Comparison of ENCODE assay signal across 8 mouse cellular contexts in the genomic region with DNA sequence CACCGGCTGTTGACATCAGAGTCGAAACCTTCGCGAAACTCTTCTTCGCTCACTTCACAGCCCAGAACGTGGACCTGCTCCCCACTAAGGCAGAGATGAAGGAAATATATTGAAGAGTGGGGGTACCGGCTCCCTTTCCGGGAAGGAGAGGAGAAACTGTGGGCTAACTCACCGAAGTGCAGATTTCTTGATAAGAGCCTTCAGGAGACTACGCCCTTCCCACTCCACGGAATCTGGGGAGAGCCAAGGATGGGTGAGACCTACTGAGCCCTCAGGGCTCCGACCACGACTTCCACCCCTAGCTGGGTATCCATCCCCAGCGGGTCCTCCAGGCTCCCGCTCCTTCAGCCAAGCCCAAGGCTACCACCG. TPM values are rescaled to one million over a fixed set of nuclear protein-coding genes. Genes with fewer than 3 reads are reported as not detected.
DNase-seq lines count a peak whose midpoint lies in the region; ATAC-seq and TF ChIP-seq lines count a peak whose summit lies in the region.

No protein-coding gene starts in this region.

- ATAC-seq in forebrain, embryonic 11.5 days (replicated peaks; ENCODE audit: low FRiP score), result no peak
- ATAC-seq in liver, embryonic 13.5 days (ENCODE audit: low read depth), result peak; percentile 30

- peak overlapping the region; percentile 93 for H3K4me2 ChIP-seq in forebrain, embryonic 11.5 days (ENCODE audit: low read depth, low read length, severe bottlenecking)
- peak overlapping the region; percentile 95 for H3K4me2 ChIP-seq in liver, embryonic 13.5 days

- H3K9me3 ChIP-seq in forebrain, embryonic 11.5 days (ENCODE audit: control insufficient read depth, low read length), result no peaks in the 10 kb centered on the region
- H3K9me3 ChIP-seq in liver, embryonic 13.5 days (replicated peaks), result no peaks in the 10 kb centered on the region

- no peak for TF ChIP-seq CTCF in heart, adult 2 months (IDR thresholded peaks at IDR 0.05)
- TF ChIP-seq CTCF in C2C12 (IDR thresholded peaks at IDR 0.05; ENCODE audit: control insufficient read depth, insufficient read depth, insufficient read length), result no peak

- WGBS in heart, adult 2 months, result 3% methylated on average over 16 of the region's 16 CpGs
- WGBS in forebrain, embryonic 11.5 days, result 5% methylated on average over 16 of the region's 16 CpGs
- 1% methylated on average over 16 of the region's 16 CpGs for WGBS in liver, embryonic 13.5 days (ENCODE audit: insufficient replicate concordance)

- H3K4me1 ChIP-seq in heart, adult 2 months (ENCODE audit: control insufficient read depth, insufficient read depth, low read length), result peaks cover 5% of the 10 kb centered on the region
- peaks cover 16% of the 10 kb centered on the region for H3K4me1 ChIP-seq in forebrain, embryonic 11.5 days (replicated peaks; ENCODE audit: control insufficient read depth, insufficient read depth, low read length)
- H3K4me1 ChIP-seq in liver, embryonic 13.5 days (replicated peaks), result peaks cover 36% of the 10 kb centered on the region

- peaks cover 3% of the 10 kb centered on the region for H3K36me3 ChIP-seq in heart, adult 2 months (ENCODE audit: control insufficient read depth, insufficient read depth, low read length)
- H3K36me3 ChIP-seq in C2C12 (ENCODE audit: control insufficient read depth, insufficient read depth), result peaks cover 55% of the 10 kb centered on the region
- H3K36me3 ChIP-seq in forebrain, embryonic 11.5 days (ENCODE audit: control insufficient read depth, insufficient read depth, low read length), result peaks cover 5% of the 10 kb centered on the region
- H3K36me3 ChIP-seq in liver, embryonic 13.5 days, result peaks cover 48% of the 10 kb centered on the region

- H3K27me3 ChIP-seq in heart, adult 2 months (ENCODE audit: control insufficient read depth, insufficient read depth, low read length), result no peaks in the 10 kb centered on the region
- no peaks in the 10 kb centered on the region for H3K27me3 ChIP-seq in C2C12 (ENCODE audit: control insufficient read depth, insufficient read depth, insufficient read length)
- H3K27me3 ChIP-seq in forebrain, embryonic 11.5 days (ENCODE audit: control insufficient read depth, insufficient read depth, low read length), result no peaks in the 10 kb centered on the region
- no peaks in the 10 kb centered on the region for H3K27me3 ChIP-seq in liver, embryonic 13.5 days

- TF ChIP-seq POLR2A in heart, adult 2 months (IDR thresholded peaks at IDR 0.05; ENCODE audit: insufficient read depth, low read depth, low read length), result no peak

- peak overlapping the region; percentile 90 for H3ac ChIP-seq in C2C12 (ENCODE audit: control insufficient read depth, insufficient read length, low read depth)

- H3K27ac ChIP-seq in heart, adult 2 months, result peak overlapping the region; percentile 90
- H3K27ac ChIP-seq in forebrain, embryonic 11.5 days (ENCODE audit: low read depth, low read length), result peak overlapping the region; percentile 99
- H3K27ac ChIP-seq in liver, embryonic 13.5 days, result peak overlapping the region; percentile 98

- no peak for TF ChIP-seq EP300 in heart, adult 2 months (IDR thresholded peaks at IDR 0.05; ENCODE audit: insufficient read depth, low read depth, low read length)

- peaks cover 61% of the 10 kb centered on the region for H3K79me3 ChIP-seq in C2C12 (ENCODE audit: low read depth)

- H3K79me2 ChIP-seq in heart, adult 2 months (replicated peaks; ENCODE audit: control insufficient read depth, insufficient read depth, low read length), result 0 out of 2 replicates have a peak, but pooled peaks cover 1% of the 10 kb centered on the region
- H3K79me2 ChIP-seq in C2C12 (ENCODE audit: control insufficient read depth, insufficient read depth), result peaks cover 70% of the 10 kb centered on the region

- peak overlapping the region; percentile 62 for H3K9ac ChIP-seq in heart, adult 2 months (ENCODE audit: low read depth, low read length)
- peak overlapping the region; percentile 91 for H3K9ac ChIP-seq in forebrain, embryonic 11.5 days (ENCODE audit: low read length)
- peak overlapping the region; percentile 99 for H3K9ac ChIP-seq in liver, embryonic 13.5 days

- DNase-seq in heart, adult 2 months, result no peak
- DNase-seq in heart, adult 18-20 months, result no peak
- DNase-seq in forebrain, embryonic 11.5 days (ENCODE audit: low spot score), result no peak
- DNase-seq in liver, embryonic 13.5 days, result no peak
- DNase-seq in urinary bladder, postnatal 4 days (ENCODE audit: low spot score in 2 of 2), result no peak
- no peak for DNase-seq in layer of hippocampus, postnatal 10 days (ENCODE audit: low spot score in 2 of 2)
- no peak for DNase-seq in spleen, adult 18-20 months

- H3K4me3 ChIP-seq in heart, adult 2 months, result peak overlapping the region; percentile 85
- peak overlapping the region; percentile 94 for H3K4me3 ChIP-seq in C2C12 (ENCODE audit: insufficient read depth, poor library complexity, severe bottlenecking)
- peak overlapping the region; percentile 89 for H3K4me3 ChIP-seq in forebrain, embryonic 11.5 days (ENCODE audit: low read depth, low read length)
- peak overlapping the region; percentile 99 for H3K4me3 ChIP-seq in liver, embryonic 13.5 days (replicated peaks)

- intact Hi-C loops in heart, adult 2 months (cut with DNase I), result loop anchor here (2.0 kb wide), 1 partner anchor 15 kb away; a partner anchor contains a TSS

TF ChIP-seq in C2C12, 6 proteins besides CTCF, POLR2A, EP300 and RAD21:
- no peak for TF ChIP-seq MYOD1 (IDR thresholded peaks at IDR 0.05; ENCODE audit: control insufficient read depth, insufficient read length, low read depth)
- no peak for TF ChIP-seq MYOG (IDR thresholded peaks at IDR 0.05; ENCODE audit: control insufficient read depth, extremely low read depth, insufficient read length)
- TF ChIP-seq FOSL1 (IDR thresholded peaks at IDR 0.05; ENCODE audit: insufficient read depth, low read length, poor library complexity, severe bottlenecking), result no peak
- no peak for TF ChIP-seq USF1 (IDR thresholded peaks at IDR 0.05; ENCODE audit: low read depth)
- no peak for TF ChIP-seq MAX (IDR thresholded peaks at IDR 0.05)
- no peak for TF ChIP-seq CEBPB (IDR thresholded peaks at IDR 0.05; ENCODE audit: low read depth)

RNA-seq across cellular contexts. Expression of a gene that starts 1.1 kb away (rescaled TPM):
- 100 to 1,000 TPM; 143 to 144 TPM for total RNA-seq in heart, adult 2 months (2021)
- polyA plus RNA-seq in heart, adult 2 months (2012; rRNA removed), result 138 and 190 TPM in 2 replicates
- 100 to 1,000 TPM; 130 to 144 TPM for total RNA-seq in heart, adult 18-20 months (2021)
- polyA plus RNA-seq in C2C12 (2012; fragmentation: generic; extraction: Trizol), result 141 TPM
- 20.4 and 28.0 TPM in 2 replicates for polyA plus RNA-seq in forebrain, embryonic 11.5 days (2014; fragmentation: Nextera tagmentation; extraction: Ambion mirVana)
- polyA plus RNA-seq in liver, embryonic 13.5 days (2015; fragmentation: Nextera tagmentation; extraction: Ambion mirVana), result 8.7 and 10.1 TPM in 2 replicates
- 100 to 1,000 TPM; 101 to 105 TPM for total RNA-seq in layer of hippocampus, postnatal 10 days (2021)

RNA-seq across cellular contexts. Expression of a gene that starts 2.5 kb away (rescaled TPM):
- total RNA-seq in heart, adult 2 months (2021), result 10 to 100 TPM; 39.0 to 42.2 TPM
- 61.6 and 78.5 TPM in 2 replicates for polyA plus RNA-seq in heart, adult 2 months (2012; rRNA removed)
- 10 to 100 TPM; 46.2 to 53.1 TPM for total RNA-seq in heart, adult 18-20 months (2021)
- 111 TPM for polyA plus RNA-seq in C2C12 (2012; fragmentation: generic; extraction: Trizol)
- polyA plus RNA-seq in forebrain, embryonic 11.5 days (2014; fragmentation: Nextera tagmentation; extraction: Ambion mirVana), result 144 and 156 TPM in 2 replicates
- polyA plus RNA-seq in liver, embryonic 13.5 days (2015; fragmentation: Nextera tagmentation; extraction: Ambion mirVana), result 84.9 and 86.9 TPM in 2 replicates
- total RNA-seq in layer of hippocampus, postnatal 10 days (2021), result 10 to 100 TPM; 98.0 to 99.5 TPM

RNA-seq across cellular contexts. Expression of a gene that starts 11.1 kb away (rescaled TPM):
- 100 to 1,000 TPM; 284 to 340 TPM for total RNA-seq in heart, adult 2 months (2021)
- polyA plus RNA-seq in heart, adult 2 months (2012; rRNA removed), result 469 and 750 TPM in 2 replicates
- 100 to 1,000 TPM; 285 to 320 TPM for total RNA-seq in heart, adult 18-20 months (2021)
- polyA plus RNA-seq in C2C12 (2012; fragmentation: generic; extraction: Trizol), result 362 TPM
- 472 and 477 TPM in 2 replicates for polyA plus RNA-seq in forebrain, embryonic 11.5 days (2014; fragmentation: Nextera tagmentation; extraction: Ambion mirVana)
- 259 and 294 TPM in 2 replicates for polyA plus RNA-seq in liver, embryonic 13.5 days (2015; fragmentation: Nextera tagmentation; extraction: Ambion mirVana)
- total RNA-seq in layer of hippocampus, postnatal 10 days (2021), result 100 to 1,000 TPM; 256 to 267 TPM

RNA-seq across cellular contexts. Expression of a gene that starts 15.2 kb away (rescaled TPM):
- not detected for total RNA-seq in heart, adult 2 months (2021)
- 0.50 and 3.5 TPM in 2 replicates for polyA plus RNA-seq in heart, adult 2 months (2012; rRNA removed)
- 1 to 10 TPM in 1 of 2 experiments, not detected in 1; 1.3 TPM for total RNA-seq in heart, adult 18-20 months (2021)
- 0.06 TPM for polyA plus RNA-seq in C2C12 (2012; fragmentation: generic; extraction: Trizol)
- polyA plus RNA-seq in forebrain, embryonic 11.5 days (2014; fragmentation: Nextera tagmentation; extraction: Ambion mirVana), result 3.2 and 6.4 TPM in 2 replicates
- 2.4 and 4.2 TPM in 2 replicates for polyA plus RNA-seq in liver, embryonic 13.5 days (2015; fragmentation: Nextera tagmentation; extraction: Ambion mirVana)
- total RNA-seq in layer of hippocampus, postnatal 10 days (2021), result not detected

RNA-seq across cellular contexts. Expression of a gene that starts 15.8 kb away (rescaled TPM):
- total RNA-seq in heart, adult 2 months (2021), result 10 to 100 TPM; 18.1 to 22.8 TPM
- 11.5 and 17.6 TPM in 2 replicates for polyA plus RNA-seq in heart, adult 2 months (2012; rRNA removed)
- total RNA-seq in heart, adult 18-20 months (2021), result 10 to 100 TPM; 18.4 to 19.7 TPM
- 93.4 TPM for polyA plus RNA-seq in C2C12 (2012; fragmentation: generic; extraction: Trizol)
- polyA plus RNA-seq in forebrain, embryonic 11.5 days (2014; fragmentation: Nextera tagmentation; extraction: Ambion mirVana), result 61.4 and 63.0 TPM in 2 replicates
- 29.8 and 32.7 TPM in 2 replicates for polyA plus RNA-seq in liver, embryonic 13.5 days (2015; fragmentation: Nextera tagmentation; extraction: Ambion mirVana)
- total RNA-seq in layer of hippocampus, postnatal 10 days (2021), result 10 to 100 TPM; 40.1 to 43.7 TPM
